Mouse (Mus musculus): ENCODE measurements around the gene Gm14440. TPM values are rescaled to one million over a fixed set of nuclear protein-coding genes. Genes with fewer than 3 reads are reported as not detected.
"Not testable (repeated sequence)": the region's sequence is repeated elsewhere in the genome, so short reads cannot be mapped to it uniquely, and the experiment has no call there.

Gene Gm14440
- total RNA-seq (2015; ENCODE audit: low replicate concordance) (0.77 and 2.7 TPM in 2 replicates), total RNA-seq (2017; ENCODE audit: low replicate concordance) (1.5 and 2.9 TPM in 2 replicates)

DNA sequence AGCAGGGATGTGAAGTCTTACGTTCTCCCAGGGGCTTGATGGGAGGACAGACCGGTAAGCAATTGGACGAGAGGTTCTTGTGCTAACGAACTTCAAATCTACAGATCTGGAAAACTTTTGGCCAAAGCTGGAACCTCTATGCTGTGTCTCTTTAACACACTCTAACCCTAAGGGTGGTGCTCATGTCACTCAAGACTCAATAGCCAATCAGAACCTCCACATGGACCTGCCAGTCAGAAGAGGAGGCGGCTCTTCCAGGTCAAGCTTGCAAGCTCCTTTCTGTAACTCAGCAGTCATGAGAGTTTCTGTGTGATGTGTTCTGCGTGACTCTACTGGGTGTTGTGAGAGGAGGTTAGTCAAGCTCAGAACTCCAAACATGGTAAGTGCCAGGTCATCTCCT, at the start of gene Gm14440:
Gene Gm14440, plus strand, starts transcription at position 301 of the 400 bp plus-strand sequence.
- ATAC-seq (replicated peaks; ENCODE audit: low FRiP score, poor library complexity, severe bottlenecking) = not testable (repeated sequence)

Other genes starting within 250 kb of the Gm14440 start
- gene Gm14393, start 207.3 kb upstream of the Gm14440 start, total RNA-seq (2015; ENCODE audit: low replicate concordance) = not detected in 2 replicates
- not detected in 2 replicates for gene Gm14393, start 207.3 kb upstream of the Gm14440 start, total RNA-seq (2017; ENCODE audit: low replicate concordance)
- 52.3 TPM in 1 of 2 replicates, not detected in the other for gene Gm14399, start 133.1 kb upstream of the Gm14440 start, total RNA-seq (2015; ENCODE audit: low replicate concordance)
- 3.1 TPM in 1 of 2 replicates, not detected in the other for gene Gm14399, start 133.1 kb upstream of the Gm14440 start, total RNA-seq (2017; ENCODE audit: low replicate concordance)
- not detected in 2 replicates for gene Gm14443, start 99.3 kb upstream of the Gm14440 start, total RNA-seq (2015; ENCODE audit: low replicate concordance)
- gene Gm14443, start 99.3 kb upstream of the Gm14440 start, total RNA-seq (2017; ENCODE audit: low replicate concordance) = not detected in 2 replicates
- gene Gm14391, start 68.2 kb upstream of the Gm14440 start, total RNA-seq (2015; ENCODE audit: low replicate concordance) = 3.1 and 24.0 TPM in 2 replicates
- gene Gm14391, start 68.2 kb upstream of the Gm14440 start, total RNA-seq (2017; ENCODE audit: low replicate concordance) = 5.4 and 10.2 TPM in 2 replicates
- gene Gm4631, start 63.1 kb downstream of the Gm14440 start, total RNA-seq (2015; ENCODE audit: low replicate concordance) = 2.5 and 11.5 TPM in 2 replicates
- gene Gm4631, start 63.1 kb downstream of the Gm14440 start, total RNA-seq (2017; ENCODE audit: low replicate concordance) = 2.6 and 7.9 TPM in 2 replicates
- 1.3 TPM in 1 of 2 replicates, not detected in the other for gene Zfp968, start 97.3 kb downstream of the Gm14440 start, total RNA-seq (2015; ENCODE audit: low replicate concordance)
- gene Zfp968, start 97.3 kb downstream of the Gm14440 start, total RNA-seq (2017; ENCODE audit: low replicate concordance) = not detected in 2 replicates
- gene Gm4724, start 160.7 kb downstream of the Gm14440 start, total RNA-seq (2015; ENCODE audit: low replicate concordance) = 1.7 TPM in 1 of 2 replicates, not detected in the other
- not detected in 2 replicates for gene Gm4724, start 160.7 kb downstream of the Gm14440 start, total RNA-seq (2017; ENCODE audit: low replicate concordance)
- not detected in 2 replicates for gene Zfp965, start 194.9 kb downstream of the Gm14440 start, total RNA-seq (2015; ENCODE audit: low replicate concordance)
- not detected in 2 replicates for gene Zfp965, start 194.9 kb downstream of the Gm14440 start, total RNA-seq (2017; ENCODE audit: low replicate concordance)

All from erythroblast, adult 5-6 weeks (primary cell).